Comparison of ENCODE assay signal across 33 mouse cellular contexts in the genomic region with DNA sequence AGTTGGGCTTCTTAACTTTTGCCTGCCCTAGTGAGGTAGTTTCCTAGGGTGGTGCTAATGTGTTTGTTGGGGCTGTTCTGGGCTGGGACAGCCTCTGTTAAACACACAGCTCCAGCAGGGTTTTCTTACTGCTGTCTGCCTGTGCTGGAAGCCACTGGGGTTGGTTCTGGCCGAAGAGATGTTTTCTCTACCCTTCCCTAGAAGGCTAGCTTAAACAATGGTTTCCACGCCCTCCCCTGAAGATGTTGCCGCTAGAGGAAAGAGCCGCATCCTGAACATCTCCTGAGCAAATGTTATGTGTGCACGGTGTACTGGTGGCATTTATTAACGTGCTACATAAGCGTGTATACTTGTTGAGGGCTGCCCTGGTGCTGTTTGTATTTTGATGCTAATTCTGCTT. TPM values are rescaled to one million over a fixed set of nuclear protein-coding genes. Genes with fewer than 3 reads are reported as not detected.
DNase-seq lines count a peak whose midpoint lies in the region; ATAC-seq and TF ChIP-seq lines count a peak whose summit lies in the region.
"Had no signal": no experiment of that assay in that cellular context is flagged by ENCODE, and none has a peak within 500 bp of the region (broad histone marks: within the 10 kb centered on the region; RNA-seq: fewer than 3 reads in every experiment).

No protein-coding gene starts in this region.

- intact Hi-C loops in heart, postnatal 25 days (cut with DNase I): no loop called here
- intact Hi-C loops in heart, postnatal 14 days (cut with DNase I): no loop called here

- no peak for ATAC-seq in heart, embryonic 15.5 days (replicated peaks; ENCODE audit: insufficient number of reproducible peaks, insufficient read depth, low FRiP score, low read depth)
- no peak for ATAC-seq in lung, embryonic 14.5 days (ENCODE audit: insufficient read depth)
- ATAC-seq: forebrain, postnatal 0 days; inflammation-experienced regulatory T-cells, adult 6 months; midbrain, embryonic 13.5 days had no signal

- peaks cover 18% of the 10 kb centered on the region for H3K4me1 ChIP-seq in heart, embryonic 15.5 days (replicated peaks)
- peaks cover 13% of the 10 kb centered on the region for H3K4me1 ChIP-seq in lung, embryonic 14.5 days (ENCODE audit: insufficient read depth)

- no peak overlapping the region for H3K4me3 ChIP-seq in heart, embryonic 15.5 days
- H3K4me3 ChIP-seq in lung, embryonic 14.5 days (ENCODE audit: low read depth, low read length): no peak overlapping the region
- H3K4me3 ChIP-seq: embryonic facial prominence, embryonic 15.5 days; forebrain, embryonic 12.5 days; hindbrain, embryonic 10.5 days; hindbrain, embryonic 15.5 days; limb, embryonic 10.5 days; limb, embryonic 15.5 days; liver, embryonic 13.5 days; midbrain, embryonic 13.5 days; neural tube, embryonic 13.5 days had no signal

- no peaks in the 10 kb centered on the region for H3K36me3 ChIP-seq in heart, embryonic 15.5 days
- no peaks in the 10 kb centered on the region for H3K36me3 ChIP-seq in lung, embryonic 14.5 days (ENCODE audit: insufficient read depth)
- H3K36me3 ChIP-seq: embryonic facial prominence, embryonic 15.5 days; forebrain, embryonic 12.5 days; hindbrain, embryonic 10.5 days; hindbrain, embryonic 15.5 days; limb, embryonic 10.5 days; limb, embryonic 15.5 days; liver, embryonic 13.5 days; midbrain, embryonic 13.5 days; neural tube, embryonic 13.5 days had no signal

- no peak overlapping the region for H3K9ac ChIP-seq in heart, embryonic 15.5 days
- H3K9ac ChIP-seq in lung, embryonic 14.5 days: no peak overlapping the region
- H3K9ac ChIP-seq: embryonic facial prominence, embryonic 15.5 days; forebrain, embryonic 12.5 days; forebrain, postnatal 0 days; hindbrain, embryonic 15.5 days; limb, embryonic 15.5 days; liver, embryonic 13.5 days; midbrain, embryonic 13.5 days; neural tube, embryonic 13.5 days had no signal

- DNase-seq in heart, adult 11 months: peak; percentile 93
- no peak for DNase-seq in heart, postnatal 25 days (ENCODE audit: low spot score)
- DNase-seq in heart, postnatal 14 days: no peak
- peak; percentile 20 for DNase-seq in lung, embryonic 14.5 days
- no peak for DNase-seq in lung, adult 18-20 months
- peak; percentile 55 for DNase-seq in R1 (ENCODE audit: low read depth, low spot score)
- DNase-seq in urinary bladder, postnatal 14 days (ENCODE audit: low spot score): no peak
- DNase-seq: adrenal gland, adult 8-10 months; cerebellum, adult 9-10 months; embryo, embryonic 11 days; forebrain, postnatal 0 days; gastrocnemius, postnatal 10 days; kidney, adult 11 months; layer of hippocampus, postnatal 36 days; liver, embryonic 13.5 days; lung, adult 2 months; right cerebral cortex, postnatal 4 days; thymus, adult 18-20 months; thymus, postnatal 25 days had no signal

- no peaks in the 10 kb centered on the region for H3K9me3 ChIP-seq in heart, embryonic 15.5 days (replicated peaks)
- no peaks in the 10 kb centered on the region for H3K9me3 ChIP-seq in lung, embryonic 14.5 days (ENCODE audit: low read depth, low read length)
- H3K9me3 ChIP-seq: embryonic facial prominence, embryonic 15.5 days; forebrain, embryonic 12.5 days; hindbrain, embryonic 10.5 days; hindbrain, embryonic 15.5 days; limb, embryonic 10.5 days; limb, embryonic 15.5 days; liver, embryonic 13.5 days; midbrain, embryonic 13.5 days; neural tube, embryonic 13.5 days had no signal

- TF ChIP-seq CTCF in lung, embryonic 14.5 days (IDR thresholded peaks at IDR 0.05; ENCODE audit: low read depth): no peak

- no peaks in the 10 kb centered on the region for H3K27me3 ChIP-seq in heart, embryonic 15.5 days
- H3K27me3 ChIP-seq in lung, embryonic 14.5 days (ENCODE audit: insufficient read depth, low read length): no peaks in the 10 kb centered on the region
- H3K27me3 ChIP-seq: embryonic facial prominence, embryonic 15.5 days; hindbrain, embryonic 15.5 days; limb, embryonic 15.5 days; midbrain, embryonic 13.5 days; neural tube, embryonic 13.5 days had no signal

- WGBS in heart, embryonic 15.5 days: 72% methylated on average over 7 of the region's 7 CpGs
- 68% methylated on average over 7 of the region's 7 CpGs for WGBS in lung, embryonic 14.5 days

- H3K4me2 ChIP-seq in heart, embryonic 15.5 days: no peak overlapping the region
- no peak overlapping the region for H3K4me2 ChIP-seq in lung, embryonic 14.5 days
- H3K4me2 ChIP-seq: embryonic facial prominence, embryonic 15.5 days; forebrain, embryonic 12.5 days; hindbrain, embryonic 15.5 days; limb, embryonic 15.5 days; liver, embryonic 13.5 days; midbrain, embryonic 13.5 days; neural tube, embryonic 13.5 days had no signal

- 0 out of 2 replicates have a peak overlapping the region, but pooled peaks have one; percentile 2 for H3K27ac ChIP-seq in heart, embryonic 15.5 days
- no peak overlapping the region for H3K27ac ChIP-seq in lung, embryonic 14.5 days (ENCODE audit: low read depth)
- H3K27ac ChIP-seq: embryonic facial prominence, embryonic 15.5 days; forebrain, embryonic 12.5 days; hindbrain, embryonic 10.5 days; hindbrain, embryonic 15.5 days; limb, embryonic 10.5 days; limb, embryonic 15.5 days; liver, embryonic 13.5 days; macrophage; midbrain, embryonic 13.5 days; neural tube, embryonic 13.5 days; stomach, postnatal 0 days had no signal

RNA-seq across cellular contexts. Expression of a gene that starts 41.3 kb away (rescaled TPM):
- total RNA-seq in heart, postnatal 25 days (2021): 100 to 1,000 TPM; 111 to 117 TPM
- polyA plus RNA-seq in heart, embryonic 15.5 days (2015; fragmentation: Nextera tagmentation; extraction: Ambion mirVana): 54.6 and 61.2 TPM in 2 replicates
- 100 to 1,000 TPM; 112 to 118 TPM for total RNA-seq in heart, postnatal 14 days (2021)
- 51.9 and 55.8 TPM in 2 replicates for polyA plus RNA-seq in lung, embryonic 14.5 days (2014; fragmentation: Nextera tagmentation; extraction: Ambion mirVana)
- polyA plus RNA-seq: inflammation-experienced regulatory T-cells, adult 6 months had no signal

RNA-seq across cellular contexts. Expression of a gene that starts 50.8 kb away (rescaled TPM):
- not detected for total RNA-seq in heart, postnatal 25 days (2021)
- polyA plus RNA-seq in heart, embryonic 15.5 days (2015; fragmentation: Nextera tagmentation; extraction: Ambion mirVana): 0.14 and 0.15 TPM in 2 replicates
- total RNA-seq in heart, postnatal 14 days (2021): under 1 TPM in 1 of 2 experiments, not detected in 1; 0.17 TPM
- polyA plus RNA-seq in lung, embryonic 14.5 days (2014; fragmentation: Nextera tagmentation; extraction: Ambion mirVana): not detected in 2 replicates
- total RNA-seq: forebrain, postnatal 0 days; megakaryocyte-erythroid progenitor cell, adult 5-6 weeks had no signal
- polyA plus RNA-seq: forebrain, embryonic 12.5 days; forebrain, postnatal 0 days; hindbrain, embryonic 10.5 days; hindbrain, embryonic 15.5 days; inflammation-experienced regulatory T-cells, adult 6 months; kidney, embryonic 14.5 days; limb, embryonic 10.5 days; macrophage; midbrain, embryonic 13.5 days had no signal

Comparison
In these comparisons a context has a peak if more than half of its experiments do, and no peak if none do; other contexts are left out.
1. DNase-seq: peak in heart, adult 11 months (single experiment), lung, embryonic 14.5 days (single experiment) and R1 (single experiment); none in heart, postnatal 25 days (single experiment), heart, postnatal 14 days (0 of 2), lung, adult 18-20 months (0 of 2) and urinary bladder, postnatal 14 days (single experiment).